Mouse (Mus musculus) pancreas, adult 10 weeks (tissue): ENCODE measurements around the gene Pnma5. TPM values are rescaled to one million over a fixed set of nuclear protein-coding genes. Genes with fewer than 3 reads are reported as not detected.

Experiments
- polyA plus RNA-seq: library from polyadenylated mRNA; stranded (reverse); fragments of 350-450 nt; fragmentation: Illumina TruSeq; extraction: RNeasy Lipid Tissue Mini Kit (QIAGEN cat#74804); gene quantifications from one replicate; pipeline ENCODE4 v1.2.3, GENCODE M21; 2015; ENCODE audit warnings: low read depth, low replicate concordance; ENCODE audit not compliant: insufficient read depth

Gene Pnma5
- not detected for polyA plus RNA-seq

DNA sequence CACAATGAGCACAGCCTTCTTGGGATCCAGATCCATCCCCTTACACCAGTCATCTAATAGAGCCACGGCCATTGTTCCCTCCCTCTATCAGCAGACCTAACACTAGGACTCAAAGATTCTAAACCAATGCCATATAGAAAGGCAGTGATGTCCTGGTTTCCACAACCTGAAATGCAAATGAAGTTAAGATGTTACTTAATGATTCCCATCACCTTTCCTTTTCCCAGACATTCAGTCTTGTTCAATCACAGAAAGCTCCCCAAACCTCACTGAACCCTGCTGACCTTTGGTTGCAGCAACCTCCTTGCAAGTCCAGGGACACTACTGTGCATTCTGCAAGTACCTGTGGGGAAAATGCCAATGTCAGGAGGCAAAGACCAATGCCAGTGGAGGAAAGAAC is at the start of gene Pnma5:
TSS of gene Pnma5 (minus strand) at position 101 of the 400 bp plus-strand sequence.

DNA sequence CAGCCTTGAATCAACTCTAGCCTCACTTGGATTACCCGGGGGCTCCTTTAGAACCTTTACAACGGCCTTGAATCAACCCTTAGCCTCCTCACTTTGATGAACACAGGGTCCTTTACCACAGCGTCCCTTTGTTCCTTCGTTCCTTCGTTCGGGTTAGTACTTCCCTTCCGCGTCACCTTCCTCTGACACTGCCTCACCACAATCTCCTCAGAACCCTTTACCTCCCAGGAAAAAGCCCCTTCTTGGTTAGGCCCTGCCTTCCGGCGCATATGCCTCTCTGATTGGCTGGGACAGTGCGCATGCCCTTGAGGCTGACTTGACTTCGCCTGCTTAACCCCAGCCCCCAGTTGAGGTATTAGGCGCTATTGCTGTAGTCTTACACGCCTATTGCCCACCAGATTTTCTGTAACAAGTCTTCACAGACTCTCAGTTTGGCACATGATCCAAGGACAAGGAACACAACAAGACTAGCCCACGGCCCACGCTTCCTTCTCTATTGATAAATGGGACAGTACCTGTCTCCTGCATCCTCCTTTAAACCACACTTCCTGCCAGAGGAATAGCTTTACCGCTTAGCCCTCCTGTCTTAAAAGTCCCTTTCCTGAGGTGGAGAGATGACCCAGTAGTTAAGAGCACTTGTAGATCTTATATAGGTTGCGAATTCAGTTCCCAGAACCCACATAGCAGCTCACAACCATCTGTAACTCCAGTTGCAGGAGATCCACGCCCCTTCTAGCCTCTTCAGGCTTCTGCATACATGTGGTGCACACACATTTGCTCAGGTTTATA is 45.6 kb upstream of the Pnma5 start, which contains the start of gene Xlr4a:
TSS of gene Xlr4a (minus strand) at position 212 of the 789 bp plus-strand sequence.

DNA sequence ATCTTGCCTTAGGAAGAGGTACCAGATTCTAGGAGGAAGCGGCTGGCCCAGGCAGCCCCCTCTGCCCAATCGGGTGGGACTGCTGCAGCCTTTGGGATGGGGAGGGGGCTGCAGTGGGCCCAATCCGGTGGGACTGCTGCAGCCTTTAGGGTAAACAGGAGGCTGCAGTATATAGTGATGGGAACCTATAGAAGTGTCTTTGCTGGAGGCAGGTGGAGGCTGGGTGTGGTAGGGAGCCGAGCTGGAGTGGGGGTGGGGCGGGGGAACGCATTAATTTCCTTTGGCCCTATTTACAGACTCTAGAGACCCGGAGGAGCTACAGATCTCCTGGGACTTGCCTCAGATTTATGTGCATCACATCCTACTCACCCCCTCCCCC is 27.5 kb upstream of the Pnma5 start, which contains the start of gene Pnma3:
TSS of gene Pnma3 (plus strand) at position 373 of the 379 bp plus-strand sequence.

DNA sequence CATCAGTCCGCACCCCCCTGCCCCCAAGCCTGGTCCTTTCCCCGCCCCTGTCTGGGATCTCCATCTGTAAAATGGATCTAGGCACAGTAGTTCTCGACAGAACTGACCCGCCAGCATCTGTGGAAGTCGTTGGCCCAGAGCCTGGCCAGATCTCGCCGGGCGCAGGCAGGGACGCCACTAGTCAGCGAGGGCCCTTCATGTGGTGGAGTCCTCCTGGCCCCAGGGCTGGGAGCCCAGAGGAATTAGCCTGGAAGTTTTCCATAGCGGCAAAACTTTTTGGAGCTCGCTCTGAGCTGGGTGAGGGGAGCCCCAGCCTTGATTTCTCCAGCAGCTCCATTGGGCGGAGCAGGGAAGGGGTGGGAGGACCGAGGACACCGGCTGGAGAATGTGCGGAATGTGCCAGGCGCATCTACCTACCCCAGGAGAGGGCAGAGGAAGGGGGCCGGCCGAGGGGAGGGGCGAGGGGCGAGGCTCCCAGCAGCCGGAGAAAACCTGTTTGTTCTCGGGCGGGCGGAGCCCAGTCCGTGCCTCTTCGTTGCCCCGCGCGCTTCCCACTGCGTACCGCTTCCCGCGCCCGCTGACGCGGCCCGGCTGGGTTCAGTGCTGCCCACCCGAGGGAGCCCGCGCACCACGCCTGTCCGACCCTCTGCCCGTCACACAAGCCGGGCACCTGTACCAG is 49.9 kb downstream of the Pnma5 start, which contains the start of gene Zfp185:
TSS of gene Zfp185 (plus strand) at position 499 of the 679 bp plus-strand sequence.

Other genes starting within 250 kb of the Pnma5 start
- 0.37 TPM for gene Gabrq, start 211.9 kb downstream of the Pnma5 start, polyA plus RNA-seq
- 8.8 TPM for gene Cetn2, start 118.7 kb downstream of the Pnma5 start, polyA plus RNA-seq
- gene Nsdhl, start 118.5 kb downstream of the Pnma5 start, polyA plus RNA-seq: 3.2 TPM
- 4.1 TPM for gene Zfp185, start 49.8 kb downstream of the Pnma5 start, polyA plus RNA-seq
- gene Pnma3, start 27.7 kb upstream of the Pnma5 start, polyA plus RNA-seq: not detected
- gene Xlr4a, start 45.4 kb upstream of the Pnma5 start, polyA plus RNA-seq: 1.0 TPM
- 4.9 TPM for gene Xlr3a, start 60.0 kb upstream of the Pnma5 start, polyA plus RNA-seq
- gene Gm14685, start 79.9 kb upstream of the Pnma5 start, polyA plus RNA-seq: not detected
- gene Xlr5b, start 111.7 kb upstream of the Pnma5 start, polyA plus RNA-seq: not detected
- gene DXBay18, start 112.3 kb upstream of the Pnma5 start, polyA plus RNA-seq: not detected
- not detected for gene Spin2d, start 139.9 kb upstream of the Pnma5 start, polyA plus RNA-seq
- 1.0 TPM for gene Xlr3b, start 155.1 kb upstream of the Pnma5 start, polyA plus RNA-seq
- gene Xlr4b, start 177.2 kb upstream of the Pnma5 start, polyA plus RNA-seq: not detected
- gene F8a, start 191.2 kb upstream of the Pnma5 start, polyA plus RNA-seq: 3.2 TPM
- gene Xlr4c, start 206.0 kb upstream of the Pnma5 start, polyA plus RNA-seq: not detected
- gene Xlr3c, start 228.3 kb upstream of the Pnma5 start, polyA plus RNA-seq: not detected